Mouse (Mus musculus) liver, embryonic 16.5 days (tissue): Measurements from ENCODE around the gene Gm49403. TPM values are rescaled to one million over a fixed set of nuclear protein-coding genes. Genes with fewer than 3 reads are reported as not detected.
A peak's percentile ranks its signal among the peaks of the same experiment; 100 is the strongest.
"Not testable (repeated sequence)": the region's sequence is repeated elsewhere in the genome, so short reads cannot be mapped to it uniquely, and the experiment has no call there.

Experiments used
- ATAC-seq: fragments of 200-750 bp; cut with Nextera tagmentation; 2 replicates; pipeline ENCODE4 v1.8.0; 2017; ENCODE audit warnings: low read depth, mild to moderate bottlenecking, moderate number of reproducible peaks, moderate library complexity
- H3K27ac ChIP-seq: fragments of 300-500 bp; sonication (generic); 2 replicates; pipeline ENCODE4 v1.5.1; 2014; ENCODE audit warnings: mild to moderate bottlenecking, low read length
- H3K27me3 ChIP-seq: fragments of 300-500 bp; sonication (generic); 2 replicates; pipeline ENCODE4 v1.6.1; 2014; ENCODE audit warnings: low read depth, low read length, mixed read lengths; ENCODE audit not compliant: control insufficient read depth, insufficient read depth
- H3K36me3 ChIP-seq: fragments of 300-500 bp; sonication (generic); 2 replicates; pipeline ENCODE4 v1.6.1; 2014; ENCODE audit warnings: mild to moderate bottlenecking; ENCODE audit not compliant: control insufficient read depth, insufficient read depth
- H3K4me1 ChIP-seq: fragments of 300-500 bp; sonication (generic); 2 replicates; pipeline ENCODE4 v1.6.1; 2014; ENCODE audit warnings: low read depth, low read length, mixed read lengths; ENCODE audit not compliant: control insufficient read depth
- H3K4me2 ChIP-seq: fragments of 300-500 bp; sonication (generic); 2 replicates; pipeline ENCODE4 v1.6.1; 2014; ENCODE audit warnings: low read depth, low read length, mixed read lengths
- H3K4me3 ChIP-seq: fragments of 300-500 bp; sonication (generic); 2 replicates; pipeline ENCODE4 v1.5.1; 2014; ENCODE audit warnings: low read depth, mild to moderate bottlenecking, low read length
- H3K9ac ChIP-seq: fragments of 300-500 bp; sonication (generic); 2 replicates; pipeline ENCODE4 v1.6.1; 2014; ENCODE audit warnings: low read depth, low read length
- H3K9me3 ChIP-seq: fragments of 300-500 bp; sonication (generic); replicated peaks from 2 replicates; pipeline ENCODE4 v1.6.1; 2016; ENCODE audit warnings: low read length; ENCODE audit not compliant: control insufficient read depth
- WGBS: fragments of 180-500 bp; shearing (Covaris S2); extraction: QIAGEN DNeasy Blood & Tissue Kit; methylation state at CpG from one replicate; pipeline ENCODE4 v1.1.7; 2014; ENCODE audit not compliant: insufficient replicate concordance; 5-methylcytosine and 5-hydroxymethylcytosine counted together
- polyA plus RNA-seq: library from polyadenylated mRNA; unstranded; fragments of >200 nt; fragmentation: Nextera tagmentation; extraction: Ambion mirVana; gene quantifications from 2 replicates; pipeline ENCODE4 v1.2.1, GENCODE M21; 2015

The Gm49403 gene
- polyA plus RNA-seq = not detected in 2 replicates

DNA sequence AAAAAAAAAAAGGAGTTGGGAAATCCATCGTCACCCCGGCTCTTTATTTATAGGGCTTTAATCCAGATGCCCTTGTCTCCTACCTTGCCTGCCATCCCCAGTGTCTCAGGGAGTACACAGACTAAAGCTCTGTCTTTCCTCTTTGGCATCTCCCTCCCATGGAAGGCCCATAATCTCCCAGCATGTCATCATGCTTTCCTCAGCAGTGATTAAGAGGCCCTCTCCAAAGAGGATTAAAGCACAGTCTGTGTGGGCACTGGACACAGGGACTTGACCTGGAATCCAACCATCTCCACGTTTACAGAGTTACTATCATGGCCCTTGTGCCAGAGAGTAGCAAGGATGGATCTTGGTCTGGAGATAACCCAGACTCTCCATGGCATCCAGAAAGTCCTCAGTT is at the start of gene Gm49403, which contains the start of gene Lbhd1:
Gene Gm49403, plus strand, starts transcription at position 315 of the 400 bp plus-strand sequence.
Gene Lbhd1, plus strand, starts transcription at position 117 of the 400 bp plus-strand sequence.
- Histone ChIP-seq H3K9me3 (no peaks in the 10 kb centered on the region), H3K36me3 (no peaks in the 10 kb centered on the region), H3K4me1 (peaks cover 18% of the 10 kb centered on the region), H3K4me3 (no peak within 1 kb of the TSS), H3K27ac (no peak within 1 kb of the TSS), H3K4me2 (no peak within 1 kb of the TSS), H3K9ac (no peak within 1 kb of the TSS), H3K27me3 (no peaks in the 10 kb centered on the region)
- no peak for ATAC-seq
- 68% methylated on average over 3 of the region's 3 CpGs for WGBS

DNA sequence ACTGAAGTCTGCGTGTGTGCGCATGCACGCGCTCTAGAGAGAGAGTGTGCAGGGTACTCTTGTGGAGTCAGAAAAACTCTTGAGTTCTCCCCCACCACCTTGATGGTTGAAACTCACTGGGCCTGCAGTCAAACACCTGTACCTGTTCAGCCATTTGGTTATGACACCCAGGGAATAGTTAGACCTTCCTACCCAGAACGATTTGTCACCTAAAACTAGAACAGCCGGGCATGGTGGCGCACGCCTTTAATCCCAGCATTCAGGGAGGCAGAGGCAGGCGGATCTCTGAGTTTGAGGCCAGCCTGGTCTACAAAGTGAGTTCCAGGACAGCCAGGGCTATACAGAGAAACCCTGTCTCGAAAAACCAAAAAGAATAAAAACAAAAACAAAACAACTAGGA is 47.4 kb upstream of the Gm49403 start:
- peaks cover 29% of the 10 kb centered on the region for H3K4me1 ChIP-seq
- not testable (repeated sequence) for H3K27me3 ChIP-seq, H3K4me3 ChIP-seq, H3K4me2 ChIP-seq, H3K9ac ChIP-seq, ATAC-seq, H3K9me3 ChIP-seq, H3K27ac ChIP-seq
- WGBS = 95% methylated on average over 10 of the region's 10 CpGs
- peaks cover 39% of the 10 kb centered on the region for H3K36me3 ChIP-seq

DNA sequence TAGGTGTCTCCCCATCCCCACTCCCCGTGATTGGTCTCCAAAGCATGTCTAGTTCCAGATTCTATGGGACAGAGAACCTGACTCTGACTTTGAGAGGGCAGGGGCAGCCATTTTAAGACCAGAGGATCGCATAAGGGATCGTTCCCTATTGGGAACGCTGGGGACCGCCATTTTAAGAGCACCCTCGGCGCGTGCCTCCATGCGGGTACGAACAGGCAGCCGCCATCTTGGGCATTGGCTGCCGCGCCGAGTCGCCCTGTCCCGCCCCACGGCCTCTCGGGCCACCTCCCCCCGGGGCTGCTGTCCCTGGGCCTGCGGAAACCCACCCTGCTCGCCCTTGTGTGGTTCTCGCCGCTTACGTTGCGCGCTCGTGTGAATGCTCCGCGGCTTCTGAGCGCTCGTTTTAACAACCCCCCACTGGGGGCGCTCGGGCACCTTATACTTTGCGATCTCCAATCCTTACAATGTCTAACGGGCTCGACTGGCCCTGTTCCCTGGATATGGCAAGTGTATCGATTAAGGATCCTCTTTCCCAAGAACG is 46.4 kb upstream of the Gm49403 start, which contains the start of gene Bscl2:
Gene Bscl2, plus strand, starts transcription at position 217 of the 541 bp plus-strand sequence.
- peaks cover 29% of the 10 kb centered on the region for H3K36me3 ChIP-seq
- H3K4me3 ChIP-seq = peak within 1 kb of the TSS; percentile 80
- peak; percentile 68 for ATAC-seq
- WGBS = 1% methylated on average over 38 of the region's 38 CpGs
- H3K4me2 ChIP-seq = peak within 1 kb of the TSS; percentile 75
- peak within 1 kb of the TSS; percentile 90 for H3K9ac ChIP-seq
- H3K27me3 ChIP-seq = no peaks in the 10 kb centered on the region
- H3K27ac ChIP-seq = peak within 1 kb of the TSS; percentile 92
- H3K4me1 ChIP-seq = peaks cover 29% of the 10 kb centered on the region
- H3K9me3 ChIP-seq = no peaks in the 10 kb centered on the region

DNA sequence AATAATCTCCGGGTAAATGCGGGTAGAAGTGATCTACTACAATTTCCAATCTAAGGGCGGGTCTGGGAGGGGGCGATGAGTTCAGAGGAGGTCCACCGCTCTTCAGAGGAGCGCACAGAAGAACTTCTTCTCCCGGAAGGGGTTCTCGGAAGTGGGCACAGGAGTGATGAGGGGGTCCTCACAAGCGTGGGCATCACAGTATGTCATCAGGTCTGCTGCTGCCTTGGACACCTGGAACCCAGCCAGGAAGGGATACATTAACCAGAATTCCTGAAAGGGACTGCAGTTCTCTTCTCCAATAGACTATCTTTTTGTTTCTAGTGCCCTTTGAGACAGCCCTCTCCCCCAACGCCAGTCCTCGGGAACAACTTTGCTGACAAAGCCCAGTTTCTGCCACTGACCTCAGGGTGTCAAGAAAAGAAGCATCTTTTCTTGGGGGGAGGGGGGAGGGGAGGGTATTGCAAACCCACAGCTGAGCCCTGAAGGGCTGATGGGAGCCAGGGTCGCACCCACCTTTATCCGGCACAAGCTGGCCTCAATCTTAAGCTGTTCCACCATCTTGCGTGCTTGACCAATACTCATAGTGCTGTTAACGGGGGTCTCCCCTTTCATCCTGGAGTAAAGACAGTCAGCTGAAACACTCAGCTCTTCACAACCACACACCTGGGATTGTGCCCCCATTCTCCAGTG is 45.5 kb upstream of the Gm49403 start:
- peak overlapping the region; percentile 75 for H3K4me2 ChIP-seq
- WGBS = 19% methylated on average over 15 of the region's 15 CpGs
- peaks cover 29% of the 10 kb centered on the region for H3K4me1 ChIP-seq
- H3K4me3 ChIP-seq = peak overlapping the region; percentile 80
- peak overlapping the region; percentile 1; the same call in 1 of the 2 replicates for H3K27ac ChIP-seq
- peaks cover 20% of the 10 kb centered on the region for H3K36me3 ChIP-seq
- H3K9ac ChIP-seq = peak overlapping the region; percentile 90
- ATAC-seq = peak; percentile 5; the same call in 1 of the 2 replicates
- no peaks in the 10 kb centered on the region for H3K9me3 ChIP-seq
- no peaks in the 10 kb centered on the region for H3K27me3 ChIP-seq

DNA sequence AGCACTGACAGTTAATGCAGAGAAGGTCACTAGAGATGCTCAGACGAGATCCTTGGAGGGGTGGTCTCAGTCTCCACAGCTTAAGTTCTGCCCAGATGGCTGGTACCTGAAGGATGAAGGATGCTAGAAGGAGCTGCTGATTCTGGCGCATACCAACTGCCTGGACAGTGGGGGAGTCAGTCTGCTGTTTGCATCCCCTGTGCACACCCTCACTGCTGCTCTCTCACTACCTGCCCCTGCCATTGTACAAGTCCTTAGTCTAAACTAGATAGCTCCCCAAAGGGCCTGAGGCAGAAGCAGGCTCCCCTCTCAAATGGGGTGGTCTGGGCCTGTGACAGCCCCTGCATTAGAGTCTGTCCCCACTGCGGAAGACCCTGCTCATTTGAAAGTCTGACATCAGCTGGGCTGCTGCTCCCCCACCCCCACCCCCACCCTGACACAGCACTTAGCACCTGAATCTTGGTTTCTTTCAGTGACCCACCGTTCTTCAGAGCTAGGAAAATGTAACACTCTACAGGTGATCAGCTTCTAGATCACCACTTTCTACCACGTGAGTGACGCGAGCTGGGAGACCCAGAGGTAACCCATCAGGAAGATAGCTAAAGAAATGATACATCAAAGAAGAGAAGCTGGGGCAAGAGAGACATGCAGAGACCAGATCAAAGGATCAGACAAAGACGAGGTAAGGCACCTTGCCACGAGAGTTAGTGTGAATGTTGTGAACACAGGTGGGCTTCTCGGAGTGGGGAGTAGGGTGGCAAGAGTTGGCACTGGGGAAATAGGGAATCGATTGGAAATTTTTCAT is 44.4 kb upstream of the Gm49403 start, which contains the start of gene Gng3:
Gene Gng3, minus strand, starts transcription at position 92 of the 805 bp plus-strand sequence.
- Histone ChIP-seq H3K9me3 (no peaks in the 10 kb centered on the region), H3K4me3 (peak within 1 kb of the TSS; percentile 80), H3K36me3 (peaks cover 9% of the 10 kb centered on the region), H3K27me3 (no peaks in the 10 kb centered on the region), H3K9ac (peak within 1 kb of the TSS; percentile 90), H3K27ac (0 out of 2 replicates have a peak within 1 kb of the TSS, but pooled peaks have one; percentile 1), H3K4me1 (peaks cover 29% of the 10 kb centered on the region), H3K4me2 (peak within 1 kb of the TSS; percentile 75)
- WGBS = 78% methylated on average over 11 of the region's 11 CpGs
- ATAC-seq = no peak

DNA sequence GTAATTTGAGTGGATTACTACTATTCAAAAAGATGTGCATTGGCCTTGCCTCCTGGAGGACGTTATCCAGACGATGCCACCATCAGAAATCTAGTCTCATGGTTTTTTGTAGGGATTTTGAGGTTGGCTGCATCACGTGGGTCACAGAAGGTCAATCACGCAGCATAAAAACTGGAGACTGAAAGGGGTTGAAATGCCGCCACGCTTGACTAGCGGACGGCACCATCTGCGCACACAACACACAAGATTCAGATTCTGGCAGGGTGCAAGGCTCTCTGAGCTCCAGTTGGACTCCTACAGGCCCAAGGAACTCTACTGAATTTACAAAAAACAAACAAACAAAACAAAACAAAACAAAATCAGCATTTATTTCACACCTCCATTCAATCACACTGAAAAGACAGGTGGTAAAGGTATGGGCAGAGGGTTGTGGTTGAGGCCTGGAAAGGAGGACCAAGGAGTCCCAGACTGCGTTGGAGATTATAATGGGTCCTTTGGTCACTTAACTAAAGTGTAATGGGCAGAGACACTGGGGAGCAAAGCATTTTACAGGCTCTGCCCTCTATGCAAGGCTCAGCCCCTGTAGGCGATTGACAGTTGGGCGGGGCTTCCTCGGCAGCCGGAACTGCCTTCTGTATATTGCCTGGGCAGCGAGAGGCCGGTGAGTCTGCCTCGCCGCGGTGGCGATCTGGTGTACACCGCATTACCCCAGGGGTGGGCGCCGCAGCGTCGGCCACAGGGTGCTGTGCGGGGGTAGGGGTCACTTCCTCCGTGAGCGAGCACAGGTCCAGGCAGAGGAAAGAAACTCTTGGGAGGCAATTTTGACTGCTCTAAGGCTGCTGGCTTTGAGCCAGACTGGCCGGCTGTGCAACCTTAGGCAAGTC is 43.6 kb upstream of the Gm49403 start:
- Histone ChIP-seq H3K27ac (peak overlapping the region; percentile 43; the same call in 1 of the 2 replicates), H3K4me2 (peak overlapping the region; percentile 75), H3K4me3 (peak overlapping the region; percentile 67), H3K9ac (peak overlapping the region; percentile 74), H3K9me3 (no peaks in the 10 kb centered on the region), H3K4me1 (peaks cover 29% of the 10 kb centered on the region), H3K36me3 (peaks cover 2% of the 10 kb centered on the region; the same call in 1 of the 2 replicates), H3K27me3 (no peaks in the 10 kb centered on the region)
- 26% methylated on average over 29 of the region's 29 CpGs for WGBS
- ATAC-seq = peak; percentile 73

DNA sequence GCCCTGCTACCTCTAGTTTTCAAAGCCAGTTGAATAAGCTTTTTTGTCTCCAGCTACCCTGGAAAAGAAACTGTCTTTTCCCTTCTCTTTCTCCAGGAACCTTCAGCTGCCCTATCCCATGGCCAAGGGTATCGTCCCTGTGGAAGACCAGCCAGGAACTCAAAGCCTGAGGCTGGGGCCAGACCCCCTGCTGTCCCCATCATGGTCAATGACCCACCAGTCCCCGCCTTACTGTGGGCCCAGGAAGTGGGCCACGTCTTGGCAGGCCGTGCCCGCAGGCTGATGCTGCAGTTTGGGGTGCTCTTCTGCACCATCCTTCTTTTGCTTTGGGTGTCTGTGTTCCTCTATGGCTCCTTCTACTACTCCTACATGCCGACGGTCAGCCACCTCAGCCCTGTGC is 42.7 kb upstream of the Gm49403 start:
- Histone ChIP-seq H3K4me2 (peak overlapping the region; percentile 75), H3K4me3 (peak overlapping the region; percentile 67), H3K4me1 (peaks cover 29% of the 10 kb centered on the region), H3K36me3 (peaks cover 3% of the 10 kb centered on the region; the same call in 1 of the 2 replicates), H3K27me3 (no peaks in the 10 kb centered on the region), H3K27ac (no peak overlapping the region), H3K9ac (no peak overlapping the region; the same call in 1 of the 2 replicates), H3K9me3 (no peaks in the 10 kb centered on the region)
- ATAC-seq = no peak
- 82% methylated on average over 7 of the region's 7 CpGs for WGBS

DNA sequence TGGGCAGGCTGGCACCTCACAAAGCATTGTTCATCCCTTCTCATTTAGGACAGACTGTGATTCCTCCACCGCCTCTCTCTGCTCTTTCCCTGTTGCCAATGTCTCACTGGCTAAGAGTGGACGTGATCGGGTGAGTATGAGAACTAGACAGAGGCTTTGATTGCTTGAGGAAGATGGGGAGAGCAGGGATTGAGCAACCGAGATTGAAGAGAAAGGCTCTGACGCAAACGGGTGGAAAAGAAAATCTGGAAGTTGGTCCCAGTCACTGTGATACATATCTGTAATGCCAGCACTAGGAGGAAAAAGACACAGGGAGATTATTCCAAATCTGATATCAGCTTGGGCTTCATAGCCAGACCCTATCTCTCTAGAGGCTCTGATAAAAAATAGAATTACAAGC is 40.8 kb upstream of the Gm49403 start:
- no peaks in the 10 kb centered on the region for H3K27me3 ChIP-seq
- H3K4me2 ChIP-seq = no peak overlapping the region
- peaks cover 8% of the 10 kb centered on the region; the same call in 1 of the 2 replicates for H3K36me3 ChIP-seq
- no peak overlapping the region for H3K27ac ChIP-seq
- WGBS = 61% methylated on average over 6 of the region's 6 CpGs
- no peaks in the 10 kb centered on the region for H3K9me3 ChIP-seq
- no peak overlapping the region for H3K4me3 ChIP-seq
- H3K4me1 ChIP-seq = peaks cover 21% of the 10 kb centered on the region
- H3K9ac ChIP-seq = no peak overlapping the region
- no peak for ATAC-seq
